Mouse (Mus musculus) hematopoietic multipotent progenitor cell, adult 10-12 weeks (in vitro differentiated cells): ENCODE results near the gene Abcg8. TPM values are rescaled to one million over a fixed set of nuclear protein-coding genes. Genes with fewer than 3 reads are reported as not detected.

Experiments used
- polyA plus RNA-seq: library from polyadenylated mRNA; stranded (reverse); fragments of >175 nt; gene quantifications from 2 replicates; pipeline ENCODE4 v1.2.3, GENCODE M21; 2012; ENCODE audit warnings: low replicate concordance

Abcg8 gene
- not detected in 2 replicates for polyA plus RNA-seq

DNA sequence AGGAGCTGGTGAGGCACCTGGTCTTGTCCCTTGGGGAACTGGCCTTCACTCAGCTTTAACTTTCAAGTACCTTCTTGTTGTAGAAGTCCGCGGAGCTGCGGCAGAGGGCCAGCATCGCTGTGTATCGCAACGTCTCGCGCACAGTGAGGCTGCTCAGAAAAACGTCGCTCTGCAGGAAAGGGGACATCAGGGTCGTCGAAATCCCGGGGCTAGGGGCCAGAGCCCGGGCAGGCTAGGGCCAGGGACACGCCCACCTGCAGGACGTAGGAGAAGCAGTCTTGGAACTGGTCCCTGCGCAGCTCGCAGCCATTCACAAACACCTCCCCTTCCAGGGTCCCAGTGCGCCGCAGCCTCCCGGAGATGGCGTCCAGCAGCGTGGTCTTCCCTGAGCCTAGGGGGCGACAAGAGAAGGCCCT lies at the start of gene Abcg8:
Gene Abcg8, plus strand, starts transcription at position 352 of the 416 bp plus-strand sequence.

GRCm38 (mm10) chr17:84682734-84683717 lies 6.9 kb downstream of the Abcg8 start, which contains the start of gene Abcg5:
Abcg5 (minus strand) TSS chr17:84683011.

Other genes starting within 250 kb of the Abcg8 start
- 2.2 and 4.9 TPM in 2 replicates for gene Thada, start 210.1 kb upstream of the Abcg8 start, polyA plus RNA-seq
- 0.03 and 0.04 TPM in 2 replicates for gene Plekhh2, start 164.4 kb upstream of the Abcg8 start, polyA plus RNA-seq
- 0.51 TPM in 1 of 2 replicates, not detected in the other for gene Dync2li1, start 49.8 kb upstream of the Abcg8 start, polyA plus RNA-seq
- not detected in 2 replicates for gene Abcg5, start 6.7 kb downstream of the Abcg8 start, polyA plus RNA-seq
- 5.2 and 6.4 TPM in 2 replicates for gene Lrpprc, start 114.5 kb downstream of the Abcg8 start, polyA plus RNA-seq